Mouse (Mus musculus) CD4-positive helper T cell, adult 2 months (primary cell): Measurements from ENCODE around the gene Fam178b.

ENCODE experiments used
- DNase-seq: peaks from one replicate; pipeline ENCODE4 v3.0.0-alpha.2; 2012; ENCODE audit warnings: low read depth, missing footprints, low spot score

The Fam178b gene

DNA sequence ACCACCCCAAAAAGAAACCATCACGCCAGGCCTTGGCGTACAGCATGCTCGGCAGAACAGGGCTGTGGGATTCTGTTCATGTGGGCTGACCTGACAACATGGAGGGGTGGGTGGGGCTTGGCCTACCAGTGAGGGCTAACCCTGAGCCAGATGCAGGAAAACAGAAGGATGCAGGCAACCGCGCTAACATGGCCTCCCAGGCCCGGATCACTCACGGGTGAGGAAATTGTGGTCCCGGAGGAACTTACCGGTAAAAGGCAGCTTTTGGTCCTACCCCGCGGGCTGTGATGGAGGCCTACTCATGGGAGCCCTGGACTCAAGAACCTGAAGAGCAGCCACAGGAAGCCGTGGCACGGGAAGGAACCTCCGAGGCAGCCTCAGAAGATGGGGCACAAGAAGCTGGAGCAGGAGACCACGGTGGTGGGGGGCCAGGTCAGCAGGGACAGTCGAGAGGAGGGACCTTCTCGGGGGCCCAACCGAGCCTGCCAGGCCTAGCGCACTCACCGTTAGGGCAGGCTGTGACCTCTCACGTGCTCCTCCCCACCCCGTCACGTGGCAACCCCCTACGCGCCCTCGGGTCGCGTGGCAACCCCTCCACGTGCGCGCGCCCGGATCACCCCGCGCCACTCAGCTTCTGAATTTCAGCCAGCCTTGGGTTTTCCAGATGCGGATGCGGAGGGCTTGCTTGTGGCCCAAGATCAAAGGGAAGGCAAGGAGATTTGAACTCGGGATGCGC, at the start of gene Fam178b:
Gene Fam178b (minus strand): TSS at position 564 of the 736 bp plus-strand sequence.
- DNase-seq, result no peak

DNA sequence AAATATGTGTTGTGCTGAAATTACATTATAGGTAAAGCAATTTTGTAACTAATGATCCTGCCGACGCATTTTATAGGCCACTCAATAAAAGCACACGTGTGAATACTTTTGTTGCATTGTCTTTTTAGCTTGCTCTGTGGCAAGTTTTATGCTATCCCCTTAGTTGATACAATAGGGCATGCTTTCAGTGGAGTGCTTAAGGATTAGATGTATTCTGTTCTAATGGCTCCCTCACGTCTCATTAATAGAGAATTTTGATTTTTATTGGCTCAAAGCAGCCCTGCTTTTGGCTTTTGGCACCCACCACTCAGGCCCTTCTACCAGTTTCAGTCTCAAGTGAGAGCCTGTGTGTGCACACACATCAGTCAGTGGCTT, 41.1 kb upstream of the Fam178b start:
- DNase-seq, result no peak

GRCm38 (mm10) chr1:36723146-36724056, 40.4 kb upstream of the Fam178b start:
- DNase-seq, result peak; percentile 81

DNA sequence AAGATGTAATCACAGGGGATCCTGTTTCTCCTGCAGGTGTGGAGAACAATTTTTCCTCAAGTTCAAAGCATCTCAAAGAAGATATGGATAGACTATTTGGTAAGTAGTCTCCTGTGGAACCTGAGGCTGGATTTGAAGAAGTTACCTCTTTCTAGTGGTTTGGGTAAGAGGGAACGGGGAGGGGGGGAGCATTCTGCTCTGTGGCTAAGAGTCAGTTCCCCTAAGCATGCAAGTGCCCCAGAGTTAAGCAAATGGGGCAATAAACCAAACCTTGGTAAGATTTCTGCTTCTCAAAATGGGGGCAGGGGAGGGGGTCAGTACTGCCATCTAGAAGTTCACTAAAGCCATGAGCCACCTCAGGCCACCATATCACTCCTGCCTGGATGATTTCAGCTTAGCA, 35.8 kb upstream of the Fam178b start:
- no peak for DNase-seq

- DNase-seq, result no peak
Observed at GRCm38 (mm10) chr1:36714311-36714710, 31.3 kb upstream of the Fam178b start, which contains the start of gene Actr1b. Gene Actr1b (minus strand): TSS chr1:36714422.

GRCm38 (mm10) chr1:36711104-36711503, 28.1 kb upstream of the Fam178b start:
- no peak for DNase-seq

DNA sequence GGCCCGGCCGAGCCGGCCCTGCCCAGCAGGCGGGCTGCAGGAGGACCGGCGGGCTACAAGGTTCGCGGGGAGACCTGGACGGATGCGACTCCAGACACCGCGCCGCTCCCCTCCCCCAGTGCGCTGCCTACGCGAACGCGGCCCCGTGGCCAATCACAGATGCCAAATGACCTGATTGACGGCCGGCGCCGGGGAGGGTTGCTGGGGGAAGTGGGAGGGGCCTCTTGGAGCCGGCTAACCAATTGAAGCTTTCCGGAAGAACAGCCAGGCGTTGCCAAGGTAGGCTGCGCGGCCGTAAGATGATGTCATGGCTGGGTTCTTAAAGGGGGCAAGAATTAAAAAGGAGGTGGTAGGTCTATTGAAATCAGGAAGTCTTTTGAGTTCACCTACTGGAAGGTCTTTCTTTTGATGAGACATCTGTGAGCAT, 26.9 kb upstream of the Fam178b start, which contains the start of gene 4933424G06Rik:
Gene 4933424G06Rik (plus strand): TSS at position 296 of the 427 bp plus-strand sequence.
- DNase-seq, result peak; percentile 98

GRCm38 (mm10) chr1:36709055-36709853, 26.3 kb upstream of the Fam178b start:
- DNase-seq, result peak; percentile 77

GRCm38 (mm10) chr1:36708626-36709025, 25.6 kb upstream of the Fam178b start:
- DNase-seq, result no peak

- DNase-seq, result no peak
Observed at GRCm38 (mm10) chr1:36707797-36708196, 24.8 kb upstream of the Fam178b start.

- DNase-seq, result no peak
Observed at GRCm38 (mm10) chr1:36707166-36707565, 24.2 kb upstream of the Fam178b start.

GRCm38 (mm10) chr1:36697030-36697429, 14.0 kb upstream of the Fam178b start:
- DNase-seq, result no peak

GRCm38 (mm10) chr1:36696411-36696810, 13.4 kb upstream of the Fam178b start:
- no peak for DNase-seq

DNA sequence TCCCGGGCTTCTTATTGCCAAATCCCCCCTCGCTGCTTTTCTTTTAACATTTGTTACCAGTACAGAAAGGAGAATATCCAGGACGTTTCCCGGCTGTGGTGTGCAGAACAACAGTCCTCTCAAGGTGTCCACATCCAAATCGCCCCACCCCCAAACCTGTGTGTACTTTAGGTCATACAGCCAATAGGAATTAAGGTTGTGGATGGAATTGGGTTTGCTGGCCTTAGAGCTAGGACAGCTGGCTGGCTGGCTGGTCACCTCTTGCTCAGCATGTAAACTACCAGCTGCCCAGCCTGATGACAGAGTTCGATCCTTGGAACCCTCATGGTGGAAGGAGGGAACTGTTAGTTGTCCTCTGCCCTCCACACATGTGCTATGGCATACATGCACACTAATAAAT, 11.9 kb upstream of the Fam178b start:
- no peak for DNase-seq

DNA sequence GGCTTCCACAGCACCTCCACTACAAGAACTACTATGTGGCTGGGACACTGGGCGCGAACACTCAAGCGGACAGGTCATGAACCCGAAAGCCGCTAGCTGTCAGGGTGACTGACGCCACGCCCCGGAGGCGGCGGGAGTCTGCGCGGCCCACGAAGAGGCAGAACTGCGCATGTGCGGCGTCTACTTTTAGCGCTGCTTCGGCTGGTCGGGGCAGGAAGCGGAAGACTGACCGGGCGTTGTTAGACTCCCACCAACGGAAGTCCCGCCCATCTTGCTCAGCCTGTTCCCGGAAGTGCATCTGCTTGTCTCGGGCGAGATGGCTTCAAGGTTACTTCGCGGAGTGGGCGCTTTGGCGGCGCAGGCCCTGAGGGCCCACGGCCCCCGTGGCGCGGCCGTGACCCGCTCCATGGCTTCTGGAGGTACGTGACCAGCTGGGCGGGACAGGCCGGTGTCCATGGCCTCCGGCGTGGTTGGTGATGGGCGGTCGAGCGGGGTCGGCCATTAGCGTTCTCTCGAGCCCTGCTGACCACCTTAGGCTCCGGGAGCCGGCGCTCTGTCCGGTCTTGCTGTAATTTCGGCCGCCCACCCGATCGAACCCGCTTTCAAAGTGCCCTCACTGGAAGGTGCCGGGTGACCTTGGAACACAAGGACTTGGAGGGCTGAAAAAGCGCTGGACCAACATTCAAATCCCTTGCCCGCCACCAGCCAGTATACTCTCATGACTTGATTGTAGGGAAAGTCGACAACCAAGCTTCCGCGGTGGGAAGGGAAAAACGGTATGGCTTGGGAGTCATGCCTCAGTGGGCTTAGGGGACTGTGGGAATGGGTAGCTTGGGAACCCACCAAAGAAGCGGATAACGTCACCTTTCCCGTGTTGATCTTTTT, 8.5 kb upstream of the Fam178b start, which contains the start of gene Cox5b:
Gene Cox5b (plus strand): TSS at position 179 of the 885 bp plus-strand sequence.
- peak; percentile 98 for DNase-seq

DNA sequence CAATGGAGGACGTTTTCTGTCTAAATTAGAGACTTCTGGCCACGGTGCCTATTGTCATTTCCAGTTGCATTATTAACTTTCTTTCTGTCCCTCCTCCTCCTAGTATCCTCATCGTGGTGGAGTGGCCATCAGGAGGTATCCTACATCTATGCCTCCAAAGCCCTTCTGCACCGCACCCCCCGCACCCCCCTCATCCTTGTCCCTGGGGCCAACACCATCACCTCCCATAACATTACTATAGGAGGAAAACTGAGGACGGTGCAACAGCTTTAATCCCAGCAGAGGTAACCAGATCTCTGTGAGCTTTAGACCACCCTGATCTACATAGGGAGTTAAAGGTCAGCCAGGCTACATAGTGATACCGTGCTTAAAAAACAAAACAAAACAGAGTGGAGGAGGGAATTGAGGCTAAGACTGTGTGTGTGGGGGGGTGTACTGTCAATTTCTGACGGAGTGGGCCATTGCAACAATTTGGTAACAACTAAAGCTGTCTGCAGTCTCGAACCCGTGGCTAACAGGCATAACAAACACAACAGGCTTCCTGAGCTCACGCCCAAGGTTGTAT, 7.8 kb upstream of the Fam178b start:
- DNase-seq, result no peak

DNA sequence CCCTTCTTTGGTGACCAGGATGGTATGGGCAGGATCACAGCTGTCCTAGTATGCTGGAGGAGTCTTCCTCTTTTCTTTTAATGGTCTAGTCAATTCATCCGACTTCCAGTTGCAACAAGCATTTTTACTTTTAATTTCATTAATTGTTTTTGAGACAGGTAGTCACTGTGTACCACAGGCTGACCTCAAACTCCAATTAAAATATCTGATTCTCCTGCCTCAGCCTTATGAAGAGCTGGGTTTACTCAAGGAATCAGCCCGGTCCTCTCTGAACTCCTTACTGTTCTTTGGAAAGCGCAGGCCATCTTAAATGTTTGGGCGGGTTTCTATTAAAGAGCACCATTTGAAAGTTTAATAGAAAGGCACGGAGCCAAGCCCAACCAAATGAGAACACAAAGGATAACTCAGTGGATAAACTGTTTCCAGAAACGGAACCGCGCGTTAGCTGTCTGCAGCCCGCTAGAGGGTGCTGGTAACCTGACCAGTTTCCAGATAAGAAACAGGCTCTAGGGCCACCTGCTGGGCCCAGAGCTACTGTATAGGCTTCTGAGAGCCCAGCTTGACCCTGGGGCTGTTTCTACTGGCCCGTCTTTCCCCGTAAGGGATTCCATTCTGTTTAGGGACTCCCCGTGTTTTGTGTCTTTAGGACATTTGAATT, 956 bp upstream of the Fam178b start:
- DNase-seq, result peak; percentile 73

DNA sequence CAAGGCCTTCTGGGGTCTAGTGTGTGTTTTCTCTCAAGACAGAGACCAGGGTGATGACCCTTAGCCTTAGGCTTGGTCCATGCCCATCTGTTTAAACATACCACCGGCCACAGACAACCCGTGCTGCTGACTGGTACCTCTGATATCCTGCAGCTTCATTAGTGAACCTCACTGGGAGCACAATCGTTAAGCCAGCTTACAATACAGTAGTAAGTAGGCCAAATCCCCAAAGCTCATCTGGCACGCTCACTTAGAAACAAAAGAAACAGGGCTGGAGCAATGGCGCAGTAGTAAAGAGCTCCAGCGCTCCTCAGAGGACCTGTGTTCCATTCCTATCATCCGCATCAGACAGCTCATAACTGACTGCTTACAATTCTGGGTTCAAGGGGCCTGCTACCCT, 2.1 kb downstream of the Fam178b start:
- no peak for DNase-seq

- no peak for DNase-seq
Observed at GRCm38 (mm10) chr1:36674936-36675335, 8.0 kb downstream of the Fam178b start.
